Mouse (Mus musculus): ENCODE results near the gene Ankfy1. TPM values are rescaled to one million over a fixed set of nuclear protein-coding genes. Genes with fewer than 3 reads are reported as not detected.

Gene Ankfy1
- 11.1 and 11.3 TPM in 2 replicates for polyA plus RNA-seq (2015; fragmentation: Nextera tagmentation; extraction: Ambion mirVana)

GRCm38 (mm10) chr11:72689551-72690510, at the start of gene Ankfy1:
Gene Ankfy1, plus strand, starts transcription at chr11:72690006.
- peak within 1 kb of the TSS; percentile 74 for H3K4me2 ChIP-seq (ENCODE audit: low read depth, low read length)
- WGBS (ENCODE audit: insufficient replicate concordance), result under 1% methylated on average over 56 of the region's 56 CpGs
- H3K4me1 ChIP-seq (ENCODE audit: control insufficient read depth, low read depth, low read length), result peaks cover 56% of the 10 kb centered on the region
- H3K27ac ChIP-seq (ENCODE audit: low read length), result peak within 1 kb of the TSS; percentile 94
- no peaks in the 10 kb centered on the region for H3K36me3 ChIP-seq (ENCODE audit: control insufficient read depth, insufficient read depth)
- H3K4me3 ChIP-seq (ENCODE audit: low read depth, low read length), result peak within 1 kb of the TSS; percentile 89
- H3K9me3 ChIP-seq (replicated peaks; ENCODE audit: control insufficient read depth, low read length), result no peaks in the 10 kb centered on the region
- ATAC-seq (ENCODE audit: low read depth), result peak; percentile 88
- H3K27me3 ChIP-seq (ENCODE audit: control insufficient read depth, insufficient read depth, low read depth, low read length), result no peaks in the 10 kb centered on the region
- peak within 1 kb of the TSS; percentile 81 for H3K9ac ChIP-seq (ENCODE audit: low read depth, low read length)

- H3K27me3 ChIP-seq (ENCODE audit: control insufficient read depth, insufficient read depth, low read depth, low read length), result no peaks in the 10 kb centered on the region
- no peaks in the 10 kb centered on the region for H3K9me3 ChIP-seq (replicated peaks; ENCODE audit: control insufficient read depth, low read length)
- no peak overlapping the region for H3K4me2 ChIP-seq (ENCODE audit: low read depth, low read length)
- no peaks in the 10 kb centered on the region for H3K4me1 ChIP-seq (ENCODE audit: control insufficient read depth, low read depth, low read length)
- H3K4me3 ChIP-seq (ENCODE audit: low read depth, low read length), result no peak overlapping the region
- 76% methylated on average over 4 of the region's 4 CpGs for WGBS (ENCODE audit: insufficient replicate concordance)
- no peak for ATAC-seq (ENCODE audit: low read depth)
- H3K36me3 ChIP-seq (ENCODE audit: control insufficient read depth, insufficient read depth), result no peaks in the 10 kb centered on the region
- H3K27ac ChIP-seq (ENCODE audit: low read length), result no peak overlapping the region
- no peak overlapping the region for H3K9ac ChIP-seq (ENCODE audit: low read depth, low read length)
Observed at GRCm38 (mm10) chr11:72642730-72643129, 47.1 kb upstream of the Ankfy1 start.

- ATAC-seq (ENCODE audit: low read depth), result no peak
- no peaks in the 10 kb centered on the region for H3K4me1 ChIP-seq (ENCODE audit: control insufficient read depth, low read depth, low read length)
- H3K4me2 ChIP-seq (ENCODE audit: low read depth, low read length), result no peak overlapping the region
- H3K36me3 ChIP-seq (ENCODE audit: control insufficient read depth, insufficient read depth), result no peaks in the 10 kb centered on the region
- H3K27ac ChIP-seq (ENCODE audit: low read length), result no peak overlapping the region
- 77% methylated on average over 5 of the region's 5 CpGs for WGBS (ENCODE audit: insufficient replicate concordance)
- no peaks in the 10 kb centered on the region for H3K9me3 ChIP-seq (replicated peaks; ENCODE audit: control insufficient read depth, low read length)
- H3K4me3 ChIP-seq (ENCODE audit: low read depth, low read length), result no peak overlapping the region
- H3K9ac ChIP-seq (ENCODE audit: low read depth, low read length), result no peak overlapping the region
- no peaks in the 10 kb centered on the region for H3K27me3 ChIP-seq (ENCODE audit: control insufficient read depth, insufficient read depth, low read depth, low read length)
Observed at GRCm38 (mm10) chr11:72645386-72645785, 44.4 kb upstream of the Ankfy1 start.

DNA sequence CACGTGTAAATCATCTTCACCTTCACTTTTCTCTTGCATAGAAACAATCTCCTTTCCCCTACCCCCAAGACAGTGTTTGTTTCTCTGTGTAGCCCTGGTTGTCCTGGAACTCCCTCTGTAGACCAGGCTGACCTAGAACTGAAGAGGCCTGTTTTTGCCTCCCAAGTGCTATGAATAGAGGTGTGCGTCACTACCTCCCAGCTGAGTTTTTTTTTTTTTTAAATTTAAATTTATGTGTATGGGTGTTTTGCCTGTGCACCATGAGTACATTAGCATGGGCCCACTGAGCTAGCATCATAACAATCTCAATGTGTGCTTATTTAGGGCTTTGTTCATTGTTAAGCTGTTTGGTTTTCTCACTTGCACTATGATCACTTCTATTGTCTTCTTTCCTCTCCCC, 39.5 kb upstream of the Ankfy1 start:
- Histone ChIP-seq H3K9me3 (replicated peaks; ENCODE audit: control insufficient read depth, low read length) (no peaks in the 10 kb centered on the region), H3K27me3 (ENCODE audit: control insufficient read depth, insufficient read depth, low read depth, low read length) (no peaks in the 10 kb centered on the region), H3K4me2 (ENCODE audit: low read depth, low read length) (no peak overlapping the region), H3K4me3 (ENCODE audit: low read depth, low read length) (no peak overlapping the region), H3K27ac (ENCODE audit: low read length) (no peak overlapping the region), H3K4me1 (ENCODE audit: control insufficient read depth, low read depth, low read length) (no peaks in the 10 kb centered on the region), H3K9ac (ENCODE audit: low read depth, low read length) (no peak overlapping the region), H3K36me3 (ENCODE audit: control insufficient read depth, insufficient read depth) (no peaks in the 10 kb centered on the region)
- ATAC-seq (ENCODE audit: low read depth), result no peak
- 62% methylated on average over 2 of the region's 2 CpGs for WGBS (ENCODE audit: insufficient replicate concordance)

- no peak for ATAC-seq (ENCODE audit: low read depth)
- no peaks in the 10 kb centered on the region for H3K36me3 ChIP-seq (ENCODE audit: control insufficient read depth, insufficient read depth)
- H3K9ac ChIP-seq (ENCODE audit: low read depth, low read length), result no peak overlapping the region
- H3K9me3 ChIP-seq (replicated peaks; ENCODE audit: control insufficient read depth, low read length), result no peaks in the 10 kb centered on the region
- H3K27me3 ChIP-seq (ENCODE audit: control insufficient read depth, insufficient read depth, low read depth, low read length), result no peaks in the 10 kb centered on the region
- no peak overlapping the region for H3K4me2 ChIP-seq (ENCODE audit: low read depth, low read length)
- no peak overlapping the region for H3K27ac ChIP-seq (ENCODE audit: low read length)
- no peak overlapping the region for H3K4me3 ChIP-seq (ENCODE audit: low read depth, low read length)
- no peaks in the 10 kb centered on the region for H3K4me1 ChIP-seq (ENCODE audit: control insufficient read depth, low read depth, low read length)
Observed at GRCm38 (mm10) chr11:72659918-72660317, 29.9 kb upstream of the Ankfy1 start.

DNA sequence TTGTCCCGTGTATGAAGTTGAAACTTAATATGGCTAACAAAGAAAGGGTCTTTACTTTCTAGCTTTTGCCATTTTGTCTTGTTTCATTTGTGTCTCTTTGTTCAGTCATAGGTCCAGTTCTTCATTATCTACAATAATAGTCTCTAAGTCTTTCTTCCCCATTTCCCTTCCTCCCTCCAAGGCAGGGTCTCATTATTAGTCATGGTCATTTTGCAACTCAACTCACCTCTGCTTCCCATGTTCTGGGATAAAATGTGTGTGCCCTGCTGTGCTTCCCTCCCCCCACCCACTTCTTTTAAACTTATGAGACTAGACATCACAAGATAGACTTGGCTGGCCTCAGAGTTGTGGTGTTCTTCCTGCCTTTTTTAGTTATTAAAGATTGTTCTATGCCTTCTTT, 29.4 kb upstream of the Ankfy1 start:
- H3K4me2 ChIP-seq (ENCODE audit: low read depth, low read length), result no peak overlapping the region
- H3K4me1 ChIP-seq (ENCODE audit: control insufficient read depth, low read depth, low read length), result no peaks in the 10 kb centered on the region
- no peak overlapping the region for H3K27ac ChIP-seq (ENCODE audit: low read length)
- H3K9me3 ChIP-seq (replicated peaks; ENCODE audit: control insufficient read depth, low read length), result no peaks in the 10 kb centered on the region
- no peak overlapping the region for H3K4me3 ChIP-seq (ENCODE audit: low read depth, low read length)
- H3K27me3 ChIP-seq (ENCODE audit: control insufficient read depth, insufficient read depth, low read depth, low read length), result no peaks in the 10 kb centered on the region
- H3K36me3 ChIP-seq (ENCODE audit: control insufficient read depth, insufficient read depth), result no peaks in the 10 kb centered on the region
- WGBS (ENCODE audit: insufficient replicate concordance), result 74% methylated on average over 1 of the region's 1 CpGs
- ATAC-seq (ENCODE audit: low read depth), result no peak
- no peak overlapping the region for H3K9ac ChIP-seq (ENCODE audit: low read depth, low read length)

DNA sequence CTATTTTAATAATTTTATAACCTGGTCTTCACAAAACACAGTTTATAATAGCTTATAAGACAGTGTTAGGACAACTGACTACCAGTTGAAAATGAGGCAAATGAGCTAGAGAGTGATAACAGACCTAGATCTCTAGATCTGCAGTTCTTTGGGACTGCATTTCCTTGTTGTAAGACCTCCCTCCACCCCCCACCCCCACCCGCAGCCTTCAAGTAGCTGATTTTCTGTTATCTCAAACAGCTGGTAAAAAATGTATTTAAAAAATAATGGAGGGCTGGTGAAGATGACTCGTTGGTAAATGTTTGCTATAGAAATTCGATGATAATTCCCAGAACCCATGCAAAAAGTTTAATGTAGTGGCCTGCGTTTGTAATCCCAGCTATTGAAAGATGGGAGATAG, 25.2 kb upstream of the Ankfy1 start:
- 46% methylated on average over 4 of the region's 4 CpGs for WGBS (ENCODE audit: insufficient replicate concordance)
- no peak overlapping the region for H3K9ac ChIP-seq (ENCODE audit: low read depth, low read length)
- no peak overlapping the region for H3K4me3 ChIP-seq (ENCODE audit: low read depth, low read length)
- ATAC-seq (ENCODE audit: low read depth), result no peak
- no peaks in the 10 kb centered on the region for H3K27me3 ChIP-seq (ENCODE audit: control insufficient read depth, insufficient read depth, low read depth, low read length)
- H3K27ac ChIP-seq (ENCODE audit: low read length), result no peak overlapping the region
- H3K4me2 ChIP-seq (ENCODE audit: low read depth, low read length), result no peak overlapping the region
- H3K36me3 ChIP-seq (ENCODE audit: control insufficient read depth, insufficient read depth), result no peaks in the 10 kb centered on the region
- no peaks in the 10 kb centered on the region for H3K4me1 ChIP-seq (ENCODE audit: control insufficient read depth, low read depth, low read length)
- no peaks in the 10 kb centered on the region for H3K9me3 ChIP-seq (replicated peaks; ENCODE audit: control insufficient read depth, low read length)

- no peak for ATAC-seq (ENCODE audit: low read depth)
- no peak overlapping the region for H3K4me3 ChIP-seq (ENCODE audit: low read depth, low read length)
Observed at GRCm38 (mm10) chr11:72670634-72671033, 19.2 kb upstream of the Ankfy1 start.

GRCm38 (mm10) chr11:72671294-72671988, 18.4 kb upstream of the Ankfy1 start:
- Histone ChIP-seq H3K27ac (ENCODE audit: low read length) (no peak overlapping the region), H3K4me3 (ENCODE audit: low read depth, low read length) (no peak overlapping the region), H3K9me3 (replicated peaks; ENCODE audit: control insufficient read depth, low read length) (no peaks in the 10 kb centered on the region), H3K36me3 (ENCODE audit: control insufficient read depth, insufficient read depth) (no peaks in the 10 kb centered on the region), H3K4me2 (ENCODE audit: low read depth, low read length) (no peak overlapping the region), H3K4me1 (ENCODE audit: control insufficient read depth, low read depth, low read length) (peaks cover 6% of the 10 kb centered on the region), H3K27me3 (ENCODE audit: control insufficient read depth, insufficient read depth, low read depth, low read length) (no peaks in the 10 kb centered on the region), H3K9ac (ENCODE audit: low read depth, low read length) (0 out of 2 replicates have a peak overlapping the region, but pooled peaks have one; percentile 5)
- 38% methylated on average over 6 of the region's 6 CpGs for WGBS (ENCODE audit: insufficient replicate concordance)
- peak; percentile 30; the same call in 1 of the 2 replicates for ATAC-seq (ENCODE audit: low read depth)

More at GRCm38 (mm10) chr11:72670634-72671033, 19.2 kb upstream of the Ankfy1 start:
- H3K9ac ChIP-seq (ENCODE audit: low read depth, low read length), result no peak overlapping the region
- H3K27me3 ChIP-seq (ENCODE audit: control insufficient read depth, insufficient read depth, low read depth, low read length), result no peaks in the 10 kb centered on the region
- H3K4me1 ChIP-seq (ENCODE audit: control insufficient read depth, low read depth, low read length), result peaks cover 6% of the 10 kb centered on the region
- H3K4me2 ChIP-seq (ENCODE audit: low read depth, low read length), result no peak overlapping the region
- H3K9me3 ChIP-seq (replicated peaks; ENCODE audit: control insufficient read depth, low read length), result no peaks in the 10 kb centered on the region
- H3K36me3 ChIP-seq (ENCODE audit: control insufficient read depth, insufficient read depth), result no peaks in the 10 kb centered on the region
- H3K27ac ChIP-seq (ENCODE audit: low read length), result no peak overlapping the region

Measured in liver, embryonic 16.5 days (tissue).